Comparison of ENCODE assay signal across 20 mouse cellular contexts in the genomic region with DNA sequence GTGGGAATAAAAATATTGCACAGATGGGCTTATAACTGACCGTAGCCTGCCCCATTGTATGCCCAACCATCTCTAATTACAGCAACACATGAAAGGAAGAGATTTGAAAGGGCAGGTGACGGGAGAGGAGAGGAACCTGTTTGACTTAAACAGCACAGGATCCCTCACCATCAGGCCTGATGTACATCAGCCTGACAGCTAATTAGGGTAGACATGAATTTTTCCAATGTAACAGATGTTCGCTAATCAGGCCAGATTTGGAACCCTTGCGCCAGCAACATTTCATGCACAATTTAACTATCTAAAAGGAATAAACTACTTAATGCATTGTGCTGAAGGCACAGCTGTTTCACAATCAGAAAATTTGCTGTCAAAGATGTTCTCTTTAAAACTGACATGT.
DNase-seq lines count a peak whose midpoint lies in the region; ATAC-seq lines count a peak whose summit lies in the region.
"Had no signal": no experiment of that assay in that cellular context is flagged by ENCODE, and none has a peak within 500 bp of the region (broad histone marks: within the 10 kb centered on the region; RNA-seq: fewer than 3 reads in every experiment).

No protein-coding gene starts in this region.

- H3K4me3 ChIP-seq in forebrain, embryonic 11.5 days (ENCODE audit: low read depth, low read length) = no peak overlapping the region
- no peak overlapping the region for H3K4me3 ChIP-seq in forebrain, embryonic 10.5 days
- H3K4me3 ChIP-seq in neural tube, embryonic 13.5 days = no peak overlapping the region
- H3K4me3 ChIP-seq in hindbrain, embryonic 16.5 days (ENCODE audit: low read length) = no peak overlapping the region
- H3K4me3 ChIP-seq: embryonic facial prominence, embryonic 15.5 days; heart, embryonic 10.5 days; layer of hippocampus, adult 2 months had no signal

- no peaks in the 10 kb centered on the region for H3K9me3 ChIP-seq in forebrain, embryonic 11.5 days (ENCODE audit: control insufficient read depth, low read length)
- no peaks in the 10 kb centered on the region for H3K9me3 ChIP-seq in forebrain, embryonic 10.5 days
- H3K9me3 ChIP-seq in neural tube, embryonic 13.5 days = no peaks in the 10 kb centered on the region
- no peaks in the 10 kb centered on the region for H3K9me3 ChIP-seq in hindbrain, embryonic 16.5 days (ENCODE audit: control insufficient read depth, low read length)
- H3K9me3 ChIP-seq: embryonic facial prominence, embryonic 15.5 days; heart, embryonic 10.5 days had no signal

- peak; percentile 40; the same call in 1 of the 2 replicates for ATAC-seq in forebrain, embryonic 11.5 days (replicated peaks; ENCODE audit: low FRiP score)
- ATAC-seq in neural tube, embryonic 13.5 days (ENCODE audit: low read depth) = 0 out of 2 replicates have a peak, but pooled peaks have one; percentile 47
- peak; percentile 34; the same call in 1 of the 2 replicates for ATAC-seq in hindbrain, embryonic 16.5 days
- no peak for ATAC-seq in erythroblast, adult 5-6 weeks (replicated peaks; ENCODE audit: low FRiP score, poor library complexity, severe bottlenecking)
- ATAC-seq: intestine, embryonic 16.5 days had no signal

- WGBS in forebrain, embryonic 11.5 days = 54% methylated on average over 4 of the region's 4 CpGs
- WGBS in forebrain, embryonic 10.5 days = 61% methylated on average over 4 of the region's 4 CpGs
- WGBS in neural tube, embryonic 13.5 days = 42% methylated on average over 4 of the region's 4 CpGs
- WGBS in hindbrain, embryonic 16.5 days = 50% methylated on average over 4 of the region's 4 CpGs

- no peak overlapping the region for H3K27ac ChIP-seq in forebrain, embryonic 11.5 days (ENCODE audit: low read depth, low read length)
- H3K27ac ChIP-seq in forebrain, embryonic 10.5 days = no peak overlapping the region
- H3K27ac ChIP-seq in neural tube, embryonic 13.5 days (replicated peaks) = no peak overlapping the region
- H3K27ac ChIP-seq in hindbrain, embryonic 16.5 days (ENCODE audit: low read depth, low read length) = no peak overlapping the region
- H3K27ac ChIP-seq: embryonic facial prominence, embryonic 15.5 days; heart, embryonic 10.5 days; kidney, postnatal 0 days; layer of hippocampus, adult 2 months; macrophage had no signal

- peaks cover 7% of the 10 kb centered on the region; the same call in 1 of the 2 replicates for H3K27me3 ChIP-seq in forebrain, embryonic 11.5 days (ENCODE audit: control insufficient read depth, insufficient read depth, low read length)
- H3K27me3 ChIP-seq in forebrain, embryonic 10.5 days (ENCODE audit: poor library complexity, severe bottlenecking) = peaks cover 48% of the 10 kb centered on the region
- H3K27me3 ChIP-seq in neural tube, embryonic 13.5 days = peaks cover 5% of the 10 kb centered on the region; the same call in 1 of the 2 replicates
- no peaks in the 10 kb centered on the region for H3K27me3 ChIP-seq in hindbrain, embryonic 16.5 days (replicated peaks; ENCODE audit: control insufficient read depth, insufficient read depth, low read length)
- H3K27me3 ChIP-seq: embryonic facial prominence, embryonic 15.5 days had no signal

- no peak for DNase-seq in forebrain, embryonic 11.5 days (ENCODE audit: low spot score)
- DNase-seq in forebrain, embryonic 10.5 days (ENCODE audit: extremely low spot score, low spot score) = no peak
- DNase-seq in neural tube, embryonic 10.5 days (ENCODE audit: extremely low spot score, low spot score) = no peak
- no peak for DNase-seq in heart, postnatal 36 days
- DNase-seq in left cerebral cortex, postnatal 14 days (ENCODE audit: low spot score in 2 of 2) = no peak
- DNase-seq: adrenal gland, postnatal 36 days; gastrocnemius, postnatal 25 days; heart, postnatal 14 days; liver; right cerebral cortex, postnatal 14 days; thymus, postnatal 36 days had no signal

- intact Hi-C loops in heart, postnatal 36 days (cut with DNase I) = no loop called here
- intact Hi-C loops in left cerebral cortex, postnatal 14 days (cut with DNase I) = no loop called here

- H3K36me3 ChIP-seq in forebrain, embryonic 11.5 days (ENCODE audit: control insufficient read depth, insufficient read depth, low read length) = no peaks in the 10 kb centered on the region
- no peaks in the 10 kb centered on the region for H3K36me3 ChIP-seq in forebrain, embryonic 10.5 days (replicated peaks)
- H3K36me3 ChIP-seq in neural tube, embryonic 13.5 days = no peaks in the 10 kb centered on the region
- H3K36me3 ChIP-seq in hindbrain, embryonic 16.5 days (ENCODE audit: control insufficient read depth, insufficient read depth, low read length) = no peaks in the 10 kb centered on the region
- H3K36me3 ChIP-seq: embryonic facial prominence, embryonic 15.5 days; heart, embryonic 10.5 days had no signal

- no peak overlapping the region for H3K4me2 ChIP-seq in forebrain, embryonic 11.5 days (ENCODE audit: low read depth, low read length, severe bottlenecking)
- H3K4me2 ChIP-seq in neural tube, embryonic 13.5 days = no peak overlapping the region
- H3K4me2 ChIP-seq in hindbrain, embryonic 16.5 days (ENCODE audit: low read length) = no peak overlapping the region
- H3K4me2 ChIP-seq: embryonic facial prominence, embryonic 15.5 days had no signal

- H3K4me1 ChIP-seq in forebrain, embryonic 11.5 days (replicated peaks; ENCODE audit: control insufficient read depth, insufficient read depth, low read length) = peaks cover 3% of the 10 kb centered on the region; the same call in 1 of the 2 replicates
- H3K4me1 ChIP-seq in forebrain, embryonic 10.5 days = peaks cover 10% of the 10 kb centered on the region
- 0 out of 2 replicates have a peak, but pooled peaks cover 4% of the 10 kb centered on the region for H3K4me1 ChIP-seq in neural tube, embryonic 13.5 days (replicated peaks)
- H3K4me1 ChIP-seq in hindbrain, embryonic 16.5 days (ENCODE audit: control insufficient read depth, insufficient read depth, low read depth, low read length) = no peaks in the 10 kb centered on the region
- H3K4me1 ChIP-seq: embryonic facial prominence, embryonic 15.5 days; heart, embryonic 10.5 days had no signal

- H3K9ac ChIP-seq in forebrain, embryonic 11.5 days (ENCODE audit: low read length) = no peak overlapping the region
- H3K9ac ChIP-seq in neural tube, embryonic 13.5 days = no peak overlapping the region
- H3K9ac ChIP-seq in hindbrain, embryonic 16.5 days (ENCODE audit: low read depth, low read length) = no peak overlapping the region
- H3K9ac ChIP-seq: embryonic facial prominence, embryonic 15.5 days had no signal
